Mouse (Mus musculus) urinary bladder, postnatal 10 days (tissue): ENCODE results near the gene Ntmt1.

Experiments
- DNase-seq: peaks from one replicate; pipeline ENCODE4 v3.0.0; 2022; ENCODE audit warnings: low spot score

Ntmt1 gene

DNA sequence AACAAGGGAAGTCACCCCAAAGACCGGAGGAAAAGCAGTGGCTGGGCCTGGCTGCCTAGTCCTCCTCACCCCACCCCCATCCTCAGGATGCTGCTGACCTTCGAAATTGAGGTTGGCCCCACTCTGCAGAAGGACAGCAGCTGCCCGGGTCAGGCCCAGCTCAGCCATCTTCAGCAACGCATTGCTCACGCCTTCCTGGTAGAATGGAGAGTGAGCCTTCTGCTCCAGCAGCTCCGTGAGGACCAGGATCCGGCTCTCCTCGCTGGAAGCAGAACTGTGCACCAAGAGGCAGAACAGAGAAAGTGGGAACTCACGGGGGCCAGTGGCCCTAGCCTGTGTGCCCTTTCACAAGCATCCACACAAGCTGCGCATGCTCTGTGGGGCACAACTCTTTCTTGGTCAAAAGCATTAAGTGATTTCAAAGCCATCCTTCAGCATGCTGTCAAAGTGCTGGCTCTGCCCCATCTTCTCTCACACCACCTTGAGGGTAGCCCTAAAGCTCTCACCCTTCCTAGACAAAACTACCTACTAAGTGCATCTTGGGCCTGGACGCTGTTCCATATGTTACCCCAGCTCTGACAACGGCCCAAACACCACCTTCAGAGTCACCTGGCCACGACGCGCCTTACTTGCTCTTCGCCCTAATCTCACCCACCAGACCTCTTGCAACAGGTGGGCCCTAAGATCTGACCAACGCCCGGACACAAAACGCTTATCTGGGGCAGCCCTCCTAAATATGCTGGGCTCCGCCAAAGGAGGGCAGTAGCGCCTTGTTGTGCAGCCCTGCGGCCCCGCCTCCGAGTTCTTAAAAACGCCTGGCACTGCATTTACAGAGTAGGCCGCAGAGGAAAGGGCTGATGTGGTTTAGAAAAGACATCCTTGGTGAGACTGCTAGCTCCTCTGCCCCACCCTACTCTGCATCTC, 19.5 kb downstream of the Ntmt1 start:
- no peak for DNase-seq

- DNase-seq = peak; percentile 86
These were observed 20.3 kb downstream of the Ntmt1 start for GRCm38 (mm10) chr2:30827749-30828475.

DNA sequence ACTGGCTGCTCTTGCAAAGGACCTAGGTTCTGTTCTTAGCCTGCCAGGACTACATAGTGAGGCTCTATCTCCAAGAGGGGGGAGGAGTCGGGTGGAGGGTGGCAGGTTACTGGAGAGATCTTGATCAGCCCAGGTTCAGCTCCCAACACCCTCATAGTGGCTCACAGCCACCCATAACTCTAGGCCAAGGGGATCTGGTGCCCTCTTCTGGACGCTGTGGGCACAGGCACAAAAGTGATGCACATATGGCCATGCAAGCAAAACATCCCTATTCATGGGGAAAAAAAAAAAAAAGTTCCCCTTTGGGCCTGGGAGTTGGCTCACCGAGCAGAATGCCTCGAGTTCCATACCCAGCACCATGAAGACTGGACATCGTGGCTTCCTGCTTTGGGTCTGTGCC, 21.7 kb downstream of the Ntmt1 start:
- DNase-seq = no peak

DNA sequence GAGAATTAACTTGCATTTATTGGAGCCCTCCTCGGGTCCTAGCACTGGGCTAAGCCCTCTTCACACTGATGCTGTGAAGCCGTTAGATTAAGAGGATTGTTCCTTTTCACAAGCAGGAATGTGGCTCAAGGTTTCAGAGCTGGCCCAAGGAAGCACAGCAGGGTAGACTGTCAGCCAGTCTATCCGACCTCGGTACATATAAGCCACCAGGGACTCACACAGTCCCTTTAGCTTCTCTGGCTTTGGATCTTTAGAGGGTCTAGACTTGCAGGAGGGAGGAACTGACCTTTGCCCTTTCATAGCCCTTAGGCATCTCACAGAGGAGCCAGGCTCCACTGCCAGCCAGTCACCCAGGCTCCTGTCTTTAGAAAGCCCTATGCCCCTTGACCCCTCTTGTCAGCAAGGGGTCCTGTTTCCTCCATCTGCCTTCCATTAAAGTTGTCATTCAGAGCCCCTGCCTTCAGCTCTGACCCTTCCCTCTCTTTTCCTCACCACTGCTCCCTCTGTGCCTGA, 22.7 kb downstream of the Ntmt1 start, which contains the start of gene Asb6:
Gene Asb6 (minus strand): TSS at position 51 of the 513 bp plus-strand sequence.
- no peak for DNase-seq

DNA sequence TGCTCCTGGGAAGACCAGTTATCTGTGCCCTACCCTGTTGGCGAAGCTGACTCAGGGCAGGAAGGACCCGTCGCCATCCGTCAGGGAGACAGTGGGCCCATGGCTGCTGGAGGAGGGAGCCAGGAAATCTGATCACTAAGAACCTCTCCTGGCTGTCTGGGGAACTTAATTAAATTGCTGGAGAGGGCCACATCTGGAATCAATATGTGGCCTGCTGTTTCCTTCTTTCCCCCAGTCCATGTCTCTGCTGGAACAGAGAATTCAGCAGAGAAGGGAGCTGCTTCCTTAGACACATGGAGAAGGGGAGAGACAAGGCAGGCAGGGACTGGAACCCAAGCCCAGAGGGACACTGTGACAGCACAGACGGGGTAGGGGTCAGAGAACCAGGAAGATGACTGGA, 26.0 kb downstream of the Ntmt1 start:
- DNase-seq = no peak

DNA sequence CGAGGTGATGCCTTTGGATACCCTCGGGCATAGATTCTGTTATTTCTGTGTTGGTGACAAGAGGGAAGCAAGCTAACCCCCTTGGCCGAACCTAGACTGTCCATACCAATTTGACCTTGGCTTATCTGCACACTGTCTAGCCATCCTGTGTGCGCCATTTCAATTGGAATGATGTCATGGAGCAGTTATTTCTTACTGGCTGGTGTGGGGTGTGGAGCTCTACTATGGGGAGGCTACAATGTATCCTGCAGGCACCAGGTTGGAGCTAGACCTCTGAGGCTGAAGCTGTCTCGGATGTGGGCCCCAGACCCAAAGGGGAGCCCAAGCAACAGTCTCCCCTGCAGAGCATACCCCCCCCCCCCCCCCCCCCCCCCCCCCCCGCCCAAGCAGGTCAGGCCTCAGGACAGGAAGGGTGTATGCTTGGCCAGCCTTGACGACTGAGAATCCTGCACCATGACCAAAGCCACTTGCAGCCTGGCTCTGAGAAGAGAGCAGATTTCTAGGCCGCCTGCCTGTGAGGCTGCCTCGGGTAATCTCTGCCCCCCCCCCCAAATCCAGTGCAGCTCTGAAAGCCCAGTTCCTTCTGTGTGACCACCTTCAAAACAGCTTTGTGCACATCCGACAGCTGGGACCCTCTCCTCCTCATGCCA, 26.9 kb downstream of the Ntmt1 start, which contains the start of gene Prrx2:
Gene Prrx2 (plus strand): TSS at position 600 of the 650 bp plus-strand sequence.
- no peak for DNase-seq

DNA sequence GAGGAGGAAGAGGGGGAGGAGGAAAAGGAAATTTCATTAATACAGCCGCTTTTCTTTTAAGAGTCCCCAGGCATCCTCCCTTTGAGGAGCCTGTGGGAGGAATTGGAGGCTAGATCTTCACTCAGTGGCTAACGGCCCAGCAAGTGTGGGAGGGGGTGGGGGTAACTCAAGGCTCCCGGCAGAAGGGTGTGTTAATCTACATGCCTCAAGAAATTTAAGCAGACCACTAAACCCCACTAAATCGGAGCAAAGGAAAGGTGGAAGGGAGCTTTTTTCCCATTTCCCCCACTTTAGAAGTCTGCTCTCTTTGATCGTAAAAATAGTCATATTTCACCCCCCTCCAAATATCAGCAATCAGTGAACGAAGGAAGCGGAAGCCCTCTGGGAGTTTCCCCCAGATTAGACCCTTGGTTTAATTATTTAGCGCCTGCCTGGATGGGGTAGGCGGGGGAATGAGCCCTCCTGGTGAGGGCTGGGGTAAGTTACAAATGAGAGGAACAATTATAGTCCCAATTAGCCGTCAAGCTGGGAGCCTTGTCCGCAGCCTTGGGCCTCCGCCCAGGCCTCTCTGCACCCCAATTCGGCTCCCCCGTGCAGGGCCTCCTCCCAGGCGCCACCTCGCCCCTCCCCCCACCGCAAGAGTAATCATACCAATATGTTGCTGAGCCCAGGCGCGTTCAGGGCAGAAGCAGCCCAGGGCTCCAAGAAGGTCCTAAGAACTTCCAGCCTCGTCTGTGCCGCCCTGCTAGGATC, 28.8 kb downstream of the Ntmt1 start:
- no peak for DNase-seq

- DNase-seq = no peak
These were observed 35.0 kb downstream of the Ntmt1 start for GRCm38 (mm10) chr2:30842615-30843014.

GRCm38 (mm10) chr2:30845152-30846070, 37.8 kb downstream of the Ntmt1 start:
- no peak for DNase-seq

DNA sequence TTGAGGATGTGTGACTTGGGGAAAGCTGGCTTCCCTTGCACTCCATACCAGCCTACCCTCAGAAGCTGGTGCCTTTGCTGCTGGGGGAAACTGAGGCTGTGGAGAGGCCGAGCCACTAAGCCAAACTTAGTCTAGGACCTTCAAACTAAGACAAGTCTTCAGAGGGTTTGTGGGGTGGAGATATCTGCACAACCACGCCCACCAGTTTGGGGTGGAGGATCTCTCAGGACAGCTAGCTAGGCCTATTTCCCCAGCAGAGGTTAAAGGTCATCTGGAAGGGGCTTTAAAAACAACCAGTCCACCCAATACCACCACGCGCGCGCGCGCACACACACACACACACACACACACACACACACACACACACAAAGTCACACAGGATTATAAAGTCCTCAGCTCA, 38.6 kb downstream of the Ntmt1 start:
- DNase-seq = no peak

GRCm38 (mm10) chr2:30846723-30847122, 39.1 kb downstream of the Ntmt1 start:
- DNase-seq = no peak

- no peak for DNase-seq
These were observed 40.6 kb downstream of the Ntmt1 start for GRCm38 (mm10) chr2:30848184-30848583.

DNA sequence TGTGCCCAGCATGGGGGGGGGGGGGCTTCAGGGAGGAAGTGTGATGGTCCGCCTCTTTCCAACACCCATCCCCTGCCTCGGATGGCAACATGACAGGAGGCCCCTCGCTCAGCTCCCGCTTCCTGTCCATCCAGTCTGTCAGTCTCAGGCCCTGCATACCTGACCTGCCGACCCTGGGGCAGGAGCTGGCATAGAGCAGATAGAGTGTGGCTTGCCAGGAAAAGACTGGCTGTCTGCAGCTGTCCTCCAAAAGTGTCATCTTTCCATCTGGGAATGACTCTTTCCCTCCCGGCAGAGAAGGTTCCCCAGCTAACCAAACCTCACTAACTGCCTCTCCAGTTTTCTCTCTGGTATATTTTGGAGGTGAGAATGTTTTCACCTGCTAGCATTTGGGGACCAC, 43.0 kb downstream of the Ntmt1 start:
- no peak for DNase-seq

- DNase-seq = no peak
These were observed 45.2 kb downstream of the Ntmt1 start for GRCm38 (mm10) chr2:30852771-30853313.

- no peak for DNase-seq
These were observed 49.5 kb downstream of the Ntmt1 start for GRCm38 (mm10) chr2:30857076-30857475.

GRCm38 (mm10) chr2:30859782-30860181, 52.2 kb downstream of the Ntmt1 start:
- no peak for DNase-seq

GRCm38 (mm10) chr2:30862081-30862480, 54.5 kb downstream of the Ntmt1 start:
- no peak for DNase-seq

DNA sequence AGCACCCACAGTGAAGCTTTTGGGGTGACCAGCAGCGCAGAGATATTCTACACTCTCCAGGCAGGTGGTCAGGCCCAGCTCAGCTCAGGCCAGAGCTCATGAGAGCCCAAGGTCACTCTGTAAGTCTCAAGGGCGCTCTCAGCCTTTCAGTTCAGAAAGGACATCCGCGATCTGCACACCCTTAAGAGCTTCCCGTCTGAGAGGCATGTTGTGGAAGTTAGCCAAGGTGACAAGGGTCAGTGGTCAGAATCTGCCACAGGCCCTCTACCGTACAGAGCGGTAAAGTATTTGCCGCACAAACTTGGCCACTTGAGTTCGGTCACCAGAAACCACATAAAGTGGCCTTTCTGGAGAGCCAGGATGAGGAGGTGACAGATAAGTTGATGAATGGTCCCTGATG, 55.9 kb downstream of the Ntmt1 start:
- no peak for DNase-seq

DNA sequence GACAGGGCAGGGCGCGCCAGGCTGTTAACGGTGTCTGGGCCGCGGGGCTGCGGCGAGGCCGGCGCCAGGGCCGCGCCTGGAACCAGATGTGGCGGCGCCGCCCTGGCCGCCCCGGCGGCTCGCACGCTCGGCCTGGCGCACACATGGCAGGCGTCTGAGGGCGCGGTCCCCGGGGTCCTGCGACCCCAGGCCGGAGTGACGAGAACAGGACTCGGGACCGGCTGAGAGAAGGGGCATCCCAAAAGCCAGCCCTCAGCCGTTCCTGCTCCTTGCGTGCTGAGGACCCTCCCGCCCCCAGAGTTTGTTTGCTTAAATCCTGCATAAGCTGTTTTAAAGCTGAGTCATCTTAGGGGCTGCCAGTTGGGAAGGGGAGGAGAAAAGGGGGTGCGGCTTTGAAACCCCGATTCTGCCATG, 57.3 kb downstream of the Ntmt1 start:
- no peak for DNase-seq

- no peak for DNase-seq
These were observed 57.8 kb downstream of the Ntmt1 start for GRCm38 (mm10) chr2:30865426-30865825.
